ENCODE assay signal across 8 mouse cellular contexts in the genomic region with DNA sequence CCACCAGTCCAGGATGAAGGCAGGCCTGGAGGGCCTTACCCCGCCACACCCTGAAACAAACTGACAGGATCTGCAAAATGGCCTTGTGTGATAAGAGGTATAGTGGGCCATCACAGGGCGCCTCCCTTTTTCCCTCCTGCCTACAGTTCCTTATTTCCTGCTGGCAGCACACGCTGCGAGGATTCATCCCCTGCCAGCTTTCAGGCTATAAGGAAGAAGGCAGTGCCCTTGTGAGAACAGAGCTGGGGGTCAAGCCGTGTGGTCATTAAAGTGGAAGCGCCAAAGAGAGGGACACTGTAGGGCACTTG. TPM values are rescaled to one million over a fixed set of nuclear protein-coding genes. Genes with fewer than 3 reads are reported as not detected.
DNase-seq lines count a peak whose midpoint lies in the region; ATAC-seq and TF ChIP-seq lines count a peak whose summit lies in the region.

No protein-coding gene starts in this region.

- H3ac ChIP-seq in C2C12 (ENCODE audit: control insufficient read depth, insufficient read length, low read depth), result peak overlapping the region; percentile 84

- no peak; the same call in 1 of the 2 replicates for ATAC-seq in limb, embryonic 14.5 days (ENCODE audit: low FRiP score, low read depth)

- no peaks in the 10 kb centered on the region for H3K9me3 ChIP-seq in limb, embryonic 14.5 days (ENCODE audit: control insufficient read depth, low read length)

- no peak for DNase-seq in gastrocnemius, adult 2 months
- no peak for DNase-seq in gastrocnemius, adult 8-10 months (ENCODE audit: low spot score in 2 of 2)
- DNase-seq in limb, embryonic 14.5 days (ENCODE audit: low spot score), result no peak
- DNase-seq in cerebellum, adult 8-10 months, result no peak
- DNase-seq in kidney, postnatal 10 days, result no peak

- no peak for TF ChIP-seq CTCF in gastrocnemius, adult 2 months (IDR thresholded peaks at IDR 0.05)
- TF ChIP-seq CTCF in C2C12 (IDR thresholded peaks at IDR 0.05; ENCODE audit: control insufficient read depth, insufficient read depth, insufficient read length), result no peak
- no peak for TF ChIP-seq CTCF in embryonic fibroblast, embryonic 13.5 days (IDR thresholded peaks at IDR 0.05; ENCODE audit: borderline replicate concordance, insufficient read depth, low read length)
- TF ChIP-seq CTCF in olfactory bulb, adult 2 months (IDR thresholded peaks at IDR 0.05; ENCODE audit: insufficient read depth, low read depth, low read length), result no peak

- H3K27me3 ChIP-seq in C2C12 (ENCODE audit: control insufficient read depth, insufficient read depth, insufficient read length), result no peaks in the 10 kb centered on the region
- H3K27me3 ChIP-seq in limb, embryonic 14.5 days (ENCODE audit: control insufficient read depth, insufficient read depth, low read length), result no peaks in the 10 kb centered on the region

- peaks cover 55% of the 10 kb centered on the region for H3K79me2 ChIP-seq in C2C12 (ENCODE audit: control insufficient read depth, insufficient read depth)

- H3K9ac ChIP-seq in limb, embryonic 14.5 days (ENCODE audit: low read depth, low read length, severe bottlenecking), result peak overlapping the region; percentile 92

- TF ChIP-seq POLR2A in embryonic fibroblast, embryonic 13.5 days (IDR thresholded peaks at IDR 0.05; ENCODE audit: low read depth, low read length), result no peak
- TF ChIP-seq POLR2A in limb, embryonic 14.5 days (IDR thresholded peaks at IDR 0.05; ENCODE audit: borderline replicate concordance, extremely low read depth, insufficient read depth, insufficient read length), result no peak
- no peak for TF ChIP-seq POLR2A in olfactory bulb, adult 2 months (IDR thresholded peaks at IDR 0.05; ENCODE audit: insufficient read depth, low read depth, low read length)

- peak overlapping the region; percentile 98 for H3K27ac ChIP-seq in gastrocnemius, adult 2 months
- peak overlapping the region; percentile 14; the same call in 1 of the 2 replicates for H3K27ac ChIP-seq in embryonic fibroblast, embryonic 13.5 days (ENCODE audit: insufficient read depth, low read length)
- H3K27ac ChIP-seq in limb, embryonic 14.5 days (replicated peaks; ENCODE audit: low read depth, low read length), result no peak overlapping the region; the same call in 1 of the 2 replicates
- H3K27ac ChIP-seq in olfactory bulb, adult 2 months (ENCODE audit: insufficient read depth, low read depth, low read length), result peak overlapping the region; percentile 92; the same call in 1 of the 2 replicates

- peak overlapping the region; percentile 98 for H3K4me3 ChIP-seq in gastrocnemius, adult 2 months
- peak overlapping the region; percentile 59 for H3K4me3 ChIP-seq in C2C12 (ENCODE audit: insufficient read depth, poor library complexity, severe bottlenecking)
- peak overlapping the region; percentile 78 for H3K4me3 ChIP-seq in embryonic fibroblast, embryonic 13.5 days (ENCODE audit: insufficient read depth, low read length)
- peak overlapping the region; percentile 86 for H3K4me3 ChIP-seq in limb, embryonic 14.5 days (replicated peaks; ENCODE audit: low read length)
- peak overlapping the region; percentile 83 for H3K4me3 ChIP-seq in olfactory bulb, adult 2 months (ENCODE audit: insufficient read depth, low read depth, low read length)

- intact Hi-C loops in gastrocnemius, adult 2 months (cut with DNase I), result loop anchor here (2.0 to 10.0 kb wide), 2 partner anchors 105 to 511 kb away; a partner anchor contains a TSS

- H3K4me2 ChIP-seq in limb, embryonic 14.5 days (replicated peaks; ENCODE audit: low read depth, low read length, severe bottlenecking), result peak overlapping the region; percentile 75

- peaks cover 16% of the 10 kb centered on the region for H3K4me1 ChIP-seq in embryonic fibroblast, embryonic 13.5 days (ENCODE audit: control insufficient read depth, insufficient read depth, low read length)
- peaks cover 7% of the 10 kb centered on the region for H3K4me1 ChIP-seq in limb, embryonic 14.5 days (ENCODE audit: control insufficient read depth, insufficient read depth, low read length)
- peaks cover 13% of the 10 kb centered on the region for H3K4me1 ChIP-seq in olfactory bulb, adult 2 months (ENCODE audit: control insufficient read depth, insufficient read depth, low read length)

- peaks cover 24% of the 10 kb centered on the region for H3K36me3 ChIP-seq in C2C12 (ENCODE audit: control insufficient read depth, insufficient read depth)
- H3K36me3 ChIP-seq in limb, embryonic 14.5 days (ENCODE audit: control insufficient read depth, insufficient read depth, low read length), result peaks cover 13% of the 10 kb centered on the region

- peaks cover 54% of the 10 kb centered on the region for H3K79me3 ChIP-seq in C2C12 (ENCODE audit: low read depth)

- 15% methylated on average over 6 of the region's 6 CpGs for WGBS in limb, embryonic 14.5 days
- 4% methylated on average over 6 of the region's 6 CpGs for WGBS in olfactory bulb, adult 2 months

TF ChIP-seq in C2C12, 6 proteins besides CTCF, POLR2A, EP300 and RAD21:
- TF ChIP-seq USF1 (IDR thresholded peaks at IDR 0.05; ENCODE audit: low read depth) (no peak), CEBPB (IDR thresholded peaks at IDR 0.05; ENCODE audit: low read depth) (no peak), MYOG (IDR thresholded peaks at IDR 0.05; ENCODE audit: control insufficient read depth, extremely low read depth, insufficient read length) (no peak), FOSL1 (IDR thresholded peaks at IDR 0.05; ENCODE audit: insufficient read depth, low read length, poor library complexity, severe bottlenecking) (no peak), MYOD1 (IDR thresholded peaks at IDR 0.05; ENCODE audit: control insufficient read depth, insufficient read length, low read depth) (no peak), MAX (IDR thresholded peaks at IDR 0.05) (no peak)
TF ChIP-seq in C2C12: peak in this region for 0.

RNA-seq across cellular contexts. Expression of a gene that starts 1.1 kb away (rescaled TPM):
- total RNA-seq in gastrocnemius, adult 2 months (2021), result 100 to 1,000 TPM; 223 to 241 TPM
- total RNA-seq in gastrocnemius, adult 8-10 months (2022), result 100 to 1,000 TPM; 241 to 265 (median 251) TPM
- polyA plus RNA-seq in C2C12 (2012; fragmentation: generic; extraction: Trizol), result 242 TPM
- polyA plus RNA-seq in embryonic fibroblast, embryonic 13.5 days (2011; ENCODE audit: insufficient read length, low read depth, missing spikeins), result 133 and 175 TPM in 2 replicates
- polyA plus RNA-seq in limb, embryonic 14.5 days (2012; rRNA removed), result 266 and 270 TPM in 2 replicates
- polyA plus RNA-seq in limb, embryonic 14.5 days (2014; fragmentation: Nextera tagmentation; extraction: Ambion mirVana), result 341 and 376 TPM in 2 replicates
- polyA plus RNA-seq in olfactory bulb, adult 2 months (2012; ENCODE audit: insufficient read depth, insufficient read length, low replicate concordance, missing spikeins), result not detected in 2 replicates

RNA-seq across cellular contexts. Expression of a gene that starts 55.5 kb away (rescaled TPM):
- 1 to 10 TPM; 1.4 to 5.4 TPM for total RNA-seq in gastrocnemius, adult 2 months (2021)
- 1 to 10 TPM in 2 of 4 experiments, under 1 TPM in 2; 0.67 to 1.1 (median 0.88) TPM for total RNA-seq in gastrocnemius, adult 8-10 months (2022)
- polyA plus RNA-seq in C2C12 (2012; fragmentation: generic; extraction: Trizol), result 1.4 TPM
- polyA plus RNA-seq in embryonic fibroblast, embryonic 13.5 days (2011; ENCODE audit: insufficient read length, low read depth, missing spikeins), result 4.7 and 6.4 TPM in 2 replicates
- polyA plus RNA-seq in limb, embryonic 14.5 days (2012; rRNA removed), result 26.0 and 28.8 TPM in 2 replicates
- 23.1 and 23.9 TPM in 2 replicates for polyA plus RNA-seq in limb, embryonic 14.5 days (2014; fragmentation: Nextera tagmentation; extraction: Ambion mirVana)
- not detected in 2 replicates for polyA plus RNA-seq in olfactory bulb, adult 2 months (2012; ENCODE audit: insufficient read depth, insufficient read length, low replicate concordance, missing spikeins)
